Mouse (Mus musculus) spleen, embryonic (tissue): ENCODE data around the gene Car10.
"Not testable (repeated sequence)": the region's sequence is repeated elsewhere in the genome, so short reads cannot be mapped to it uniquely, and the experiment has no call there.

Experiments used
- CTCF ChIA-PET: fragments of 350-600 bp; sonication (Branson Sonifier 250); formaldehyde crosslinking; loops from one replicate; lab custom pipeline; 2022; lab: Charles Lee

The Car10 gene

GRCm38 (mm10) chr11:93393371-93393770 is 295.5 kb downstream of the Car10 start:
- CTCF ChIA-PET: not testable (repeated sequence)

GRCm38 (mm10) chr11:93396356-93396755 is 298.5 kb downstream of the Car10 start:
- CTCF ChIA-PET: no interaction called here

- CTCF ChIA-PET: not testable (repeated sequence)
These were observed 303.3 kb downstream of the Car10 start for GRCm38 (mm10) chr11:93401167-93401566.

DNA sequence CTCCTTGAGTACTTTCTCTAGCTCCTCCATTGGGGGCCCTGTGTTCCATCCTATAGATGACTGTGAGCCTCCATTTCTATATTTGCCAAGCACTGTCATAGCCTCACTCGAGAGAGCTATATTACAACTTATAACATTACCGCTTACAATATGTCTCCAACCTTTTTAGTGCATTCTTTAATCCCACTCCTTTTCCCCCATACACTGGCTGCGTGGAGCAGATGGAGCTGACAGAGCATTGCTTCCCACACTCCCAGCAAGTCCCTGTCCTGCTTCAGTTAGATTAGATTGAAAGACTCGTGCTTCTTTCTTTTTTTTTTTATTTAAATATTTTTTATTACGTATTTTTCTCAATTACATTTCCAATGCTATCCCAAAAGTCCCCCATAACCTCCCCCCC is 310.2 kb downstream of the Car10 start:
- CTCF ChIA-PET: no interaction called here

- CTCF ChIA-PET: no interaction called here
These were observed 333.7 kb downstream of the Car10 start for GRCm38 (mm10) chr11:93431482-93431881.

- CTCF ChIA-PET: no interaction called here
These were observed 337.4 kb downstream of the Car10 start for GRCm38 (mm10) chr11:93434997-93435915.

- CTCF ChIA-PET: no interaction called here
These were observed 339.1 kb downstream of the Car10 start for GRCm38 (mm10) chr11:93436892-93437291.

DNA sequence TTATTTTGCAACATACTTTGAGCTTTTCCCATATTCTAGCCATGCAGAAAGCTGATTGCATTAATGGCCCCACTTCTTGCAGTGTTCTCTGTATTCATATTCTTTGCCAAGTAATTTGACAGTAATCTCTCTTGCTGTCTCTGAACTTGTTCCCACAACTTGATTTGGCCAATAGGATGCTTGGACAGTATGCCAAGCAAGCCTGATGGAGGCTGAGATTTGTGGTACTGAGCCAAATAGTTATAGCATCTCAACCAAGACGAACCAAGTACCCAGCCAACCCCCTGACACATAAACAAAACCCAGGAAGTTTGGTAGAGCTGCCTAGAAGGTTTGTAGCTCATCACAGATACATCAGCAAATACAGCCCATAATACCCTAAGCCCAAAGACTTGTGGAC is 342.6 kb downstream of the Car10 start:
- CTCF ChIA-PET: no interaction called here

GRCm38 (mm10) chr11:93443777-93444176 is 345.9 kb downstream of the Car10 start:
- CTCF ChIA-PET: no interaction called here

- CTCF ChIA-PET: no interaction called here
These were observed 346.9 kb downstream of the Car10 start for GRCm38 (mm10) chr11:93444741-93445140.

DNA sequence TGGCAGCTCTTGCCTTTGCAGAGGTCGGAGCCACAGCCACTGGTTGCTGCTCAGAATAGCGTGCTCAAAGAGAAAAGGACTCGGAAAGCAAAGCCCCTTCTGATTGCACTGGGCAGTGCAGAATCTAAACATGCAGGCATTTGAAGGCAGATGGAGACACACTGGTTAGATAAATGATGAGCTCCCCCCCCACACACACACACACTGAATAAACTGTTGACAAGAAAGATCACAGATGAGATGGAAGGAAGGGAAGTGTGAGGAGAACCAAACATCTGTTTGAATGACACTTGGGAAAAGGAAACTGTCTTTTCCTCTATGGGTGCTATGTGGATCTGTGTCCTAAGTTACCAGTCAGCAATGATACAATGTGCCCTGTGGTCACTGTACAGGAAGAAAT is 349.7 kb downstream of the Car10 start:
- CTCF ChIA-PET: no interaction called here

DNA sequence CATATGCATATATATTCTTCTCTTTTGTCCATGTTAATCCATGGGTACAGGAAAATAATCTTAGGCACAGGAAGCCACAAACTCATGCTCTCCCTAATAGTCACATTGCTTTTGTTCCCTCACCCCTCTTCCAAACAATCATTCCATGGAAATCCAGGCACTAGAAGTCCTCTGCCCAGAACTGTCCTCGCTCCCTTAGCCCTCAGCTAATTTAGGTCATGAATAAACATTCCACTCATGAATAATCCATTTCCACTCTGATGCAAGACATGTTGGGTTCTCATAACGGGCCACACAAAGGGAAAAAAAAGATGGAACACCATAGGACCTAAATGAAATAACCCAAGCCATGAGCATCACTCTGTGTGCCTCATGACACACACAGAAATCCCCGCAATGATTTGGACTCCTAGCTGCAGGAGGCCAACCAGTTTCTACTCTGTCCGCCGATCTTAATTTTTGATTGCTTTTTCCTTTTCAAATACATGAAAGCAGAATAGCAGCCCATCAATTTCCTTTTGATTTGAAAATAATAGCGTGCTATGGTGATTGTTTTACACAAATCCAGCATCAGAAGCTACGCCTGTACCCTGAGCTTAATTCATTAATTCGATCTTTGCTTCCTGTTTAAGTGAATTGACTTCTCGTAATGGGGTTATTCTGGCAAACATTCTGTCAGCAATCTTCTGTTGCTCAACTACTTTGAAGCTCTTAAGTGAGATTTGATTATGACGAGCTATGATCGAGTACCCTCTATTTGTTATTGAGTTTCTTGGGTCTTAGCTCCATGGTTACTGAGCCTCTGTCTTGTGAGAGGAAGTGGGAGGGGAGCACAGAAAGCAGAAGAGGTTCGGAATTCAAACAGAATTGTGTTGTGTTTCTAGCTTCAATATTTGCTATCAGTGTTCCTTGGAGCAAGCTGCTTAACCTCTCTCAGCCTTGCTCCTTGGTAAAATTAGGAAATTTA is 350.7 kb downstream of the Car10 start:
- CTCF ChIA-PET: no interaction called here

- CTCF ChIA-PET: interaction anchor here (0.6 kb wide), 1 partner anchor 97 kb away, joined by 4 read pairs; no protein-coding TSS in a partner anchor
These were observed 352.7 kb downstream of the Car10 start for GRCm38 (mm10) chr11:93450535-93450934.

DNA sequence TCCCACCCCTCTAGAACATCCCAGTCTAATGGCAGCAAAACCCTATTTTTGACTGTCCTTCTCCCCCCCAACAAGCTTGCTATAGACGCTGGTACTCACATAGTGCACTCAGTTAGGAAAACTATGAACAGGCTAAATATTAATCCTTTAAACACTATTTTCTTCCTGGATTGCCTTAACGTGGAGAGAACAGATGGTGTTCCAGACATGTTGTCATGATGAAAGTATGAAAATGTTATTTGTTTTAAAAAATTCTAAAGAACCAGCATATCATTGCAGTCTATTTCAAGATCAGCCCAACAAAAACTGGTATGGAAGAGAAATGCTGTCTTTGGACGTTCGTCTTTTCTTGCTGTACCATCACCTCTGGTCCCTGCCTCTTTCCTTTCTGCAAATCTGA is 368.4 kb downstream of the Car10 start:
- CTCF ChIA-PET: no interaction called here

DNA sequence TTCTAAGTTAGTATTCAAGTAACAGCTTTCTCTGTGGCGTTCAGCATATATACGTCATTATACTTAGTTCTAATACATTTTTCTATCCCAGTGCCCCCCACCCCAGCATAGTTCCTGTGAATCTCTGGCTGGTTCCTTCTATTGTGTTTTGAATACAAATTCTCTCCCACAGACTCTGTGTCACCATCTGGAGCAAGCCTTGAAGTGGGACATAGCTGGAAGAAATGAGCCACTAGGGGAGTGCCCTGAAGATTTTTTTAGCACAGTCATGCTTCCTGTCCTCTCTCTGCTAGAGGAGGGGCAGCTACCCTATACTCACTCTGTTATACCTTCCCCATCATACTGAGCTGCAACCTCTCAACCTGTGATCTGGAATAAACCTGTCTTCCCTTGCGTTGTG is 369.9 kb downstream of the Car10 start:
- CTCF ChIA-PET: no interaction called here

DNA sequence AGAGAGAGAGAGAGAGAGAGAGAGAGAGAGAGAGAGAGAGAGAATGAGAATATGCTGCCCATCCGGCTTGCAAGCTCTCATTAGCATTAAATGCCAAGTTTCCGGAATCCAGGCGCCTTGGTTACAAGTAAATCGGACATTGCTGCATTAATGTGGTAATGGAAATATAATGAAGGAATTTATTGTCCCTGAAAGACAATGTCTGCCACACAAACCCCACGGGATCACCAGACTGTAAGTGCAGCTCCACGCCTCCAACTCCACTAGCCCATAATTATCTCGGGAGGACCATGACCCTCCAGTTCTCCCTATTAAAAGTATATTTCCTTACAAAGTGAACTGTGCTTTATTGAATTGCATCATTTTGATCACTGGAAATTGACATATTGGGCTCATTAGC is 372.9 kb downstream of the Car10 start:
- CTCF ChIA-PET: no interaction called here

DNA sequence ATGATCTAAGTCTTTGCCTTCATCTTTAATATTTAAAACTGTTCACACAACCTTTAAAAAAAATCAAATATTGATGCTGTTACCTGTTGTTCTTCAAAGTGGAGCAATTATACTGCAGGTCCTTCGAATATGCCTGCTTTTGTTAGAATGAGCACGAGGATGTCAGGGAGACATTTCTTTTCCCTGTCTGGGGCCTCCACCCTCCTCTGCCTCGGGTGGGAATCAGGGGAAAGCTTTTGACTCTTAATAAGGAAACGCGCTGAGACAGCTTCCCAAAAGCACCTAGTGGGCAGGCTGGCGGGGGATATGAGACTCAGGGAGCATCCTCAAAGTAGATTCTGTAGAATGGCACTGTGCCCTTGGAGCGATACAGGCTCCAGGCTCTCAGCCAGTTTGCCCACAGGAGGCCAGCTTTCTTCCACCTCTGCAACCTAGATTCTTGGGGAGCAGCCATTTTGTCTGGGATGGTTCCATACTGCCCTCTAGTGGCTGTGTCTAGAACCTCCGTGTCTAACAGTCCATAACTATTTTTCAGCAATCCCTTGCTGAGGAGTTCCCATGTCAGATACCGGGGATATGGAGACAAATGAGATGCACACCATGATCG is 373.8 kb downstream of the Car10 start:
- CTCF ChIA-PET: no interaction called here

GRCm38 (mm10) chr11:93484661-93485060 is 386.8 kb downstream of the Car10 start:
- CTCF ChIA-PET: no interaction called here

- CTCF ChIA-PET: no interaction called here
These were observed 389.2 kb downstream of the Car10 start for GRCm38 (mm10) chr11:93487021-93487420.

DNA sequence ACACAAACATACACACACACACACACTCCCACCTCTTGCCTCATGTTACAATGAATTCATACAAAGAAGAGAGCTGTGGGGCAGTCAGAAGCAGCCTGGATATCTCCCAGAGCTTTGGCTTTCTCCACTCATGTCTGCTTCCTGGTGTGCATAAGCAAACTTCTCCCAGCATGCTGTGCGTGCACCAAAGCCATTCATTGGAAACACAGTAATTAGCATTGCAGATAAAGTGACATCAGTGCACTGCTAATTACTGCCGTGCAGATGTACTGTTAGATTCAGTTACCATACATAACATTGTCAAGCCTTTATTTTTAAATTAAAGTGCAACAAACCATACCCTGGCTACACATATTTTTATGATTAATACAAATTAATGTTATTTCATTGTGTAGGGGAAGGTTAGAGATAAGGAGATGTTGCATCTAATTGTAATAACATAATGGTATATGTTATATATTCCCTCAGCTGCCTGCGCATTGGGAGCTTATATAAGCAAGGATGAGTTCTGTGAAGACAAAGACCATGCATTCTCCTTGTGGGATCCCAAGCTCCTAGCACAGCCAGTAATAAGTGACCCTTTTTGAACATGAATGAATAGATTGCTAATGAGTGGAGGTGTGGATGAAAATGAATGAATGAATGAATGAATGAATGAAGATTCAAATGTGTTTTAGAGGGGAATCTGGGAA is 390.2 kb downstream of the Car10 start:
- CTCF ChIA-PET: no interaction called here

- CTCF ChIA-PET: no interaction called here
These were observed 392.5 kb downstream of the Car10 start for GRCm38 (mm10) chr11:93490211-93490820.
